Comparison of ENCODE assay signal across 22 mouse cellular contexts in the genomic region with DNA sequence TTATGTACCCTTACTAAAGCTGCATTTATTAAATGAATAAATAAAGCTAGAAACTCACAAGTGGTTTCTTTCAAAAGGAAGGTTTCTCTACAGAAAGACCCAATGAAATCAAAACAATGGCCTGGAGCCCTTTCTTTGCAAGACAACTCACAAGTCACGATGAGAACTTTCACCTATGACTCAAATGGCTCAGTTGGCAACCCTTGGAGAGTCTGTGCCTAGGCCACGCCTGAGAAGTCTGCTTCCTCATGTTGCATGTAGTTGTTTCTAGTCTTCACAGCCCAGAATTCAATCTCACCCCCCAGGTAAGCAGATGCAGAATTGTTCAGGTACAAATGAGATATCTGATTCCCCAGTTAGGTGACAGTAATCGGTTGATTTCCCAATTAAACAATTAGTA. TPM values are rescaled to one million over a fixed set of nuclear protein-coding genes. Genes with fewer than 3 reads are reported as not detected.
A peak's percentile ranks its signal among the peaks of the same experiment; 100 is the strongest.
DNase-seq lines count a peak whose midpoint lies in the region; TF ChIP-seq lines count a peak whose summit lies in the region.
"Had no signal": no experiment of that assay in that cellular context is flagged by ENCODE, and none has a peak within 500 bp of the region (broad histone marks: within the 10 kb centered on the region; RNA-seq: fewer than 3 reads in every experiment).

No protein-coding gene starts in this region.

- no peak for TF ChIP-seq CTCF in kidney, adult 2 months (conservative IDR thresholded peaks at IDR 0.05; ENCODE audit: insufficient read depth, insufficient read length, low read depth, low read length)
- TF ChIP-seq CTCF in CH12.LX (conservative IDR thresholded peaks at IDR 0.05 in 1 of 2, IDR thresholded peaks at IDR 0.05 in 1 of 2; ENCODE audit: low read depth in 2 of 2, low read length in 2 of 2): no peak

- no peak overlapping the region for H3K9ac ChIP-seq in CH12.LX (ENCODE audit: insufficient read depth, low read depth)
- H3K9ac ChIP-seq: heart, embryonic 12.5 days; limb, embryonic 12.5 days; liver, embryonic 14.5 days; lung, embryonic 15.5 days; neural tube, embryonic 15.5 days had no signal

- TF ChIP-seq EP300 in CH12.LX (IDR thresholded peaks at IDR 0.05; ENCODE audit: low read length): no peak

- H3K27me3 ChIP-seq in kidney, adult 2 months (replicated peaks; ENCODE audit: control insufficient read depth, insufficient read depth, low read length): no peaks in the 10 kb centered on the region
- H3K27me3 ChIP-seq in CH12.LX (replicated peaks): no peaks in the 10 kb centered on the region
- H3K27me3 ChIP-seq: heart, embryonic 12.5 days; limb, embryonic 12.5 days; lung, embryonic 15.5 days; neural tube, embryonic 15.5 days had no signal

- H3K4me2 ChIP-seq in CH12.LX (ENCODE audit: insufficient read depth, low read depth, poor library complexity, severe bottlenecking): no peak overlapping the region
- H3K4me2 ChIP-seq: heart, embryonic 12.5 days; limb, embryonic 12.5 days; lung, embryonic 15.5 days; neural tube, embryonic 15.5 days had no signal

- peak; percentile 63 for DNase-seq in kidney, adult 2 months
- DNase-seq in kidney, postnatal 14 days: no peak
- DNase-seq in CH12.LX (ENCODE audit: extremely low read depth) (peak; percentile 42), adipocyte (ENCODE audit: low spot score) (peak; percentile 86)
- peak; percentile 60 for DNase-seq in large intestine, adult 2 months (ENCODE audit: low read depth, low spot score)
- DNase-seq in left cerebral cortex, postnatal 36 days (ENCODE audit: low spot score in 2 of 2): no peak
- DNase-seq in heart, adult 18-20 months: no peak
- DNase-seq: cerebellum, adult 9-10 months; gastrocnemius, adult 2 months; heart, postnatal 10 days; right cerebral cortex, adult 18-20 months; right cerebral cortex, postnatal 4 days; thymus, adult 18-20 months; thymus, postnatal 4 days had no signal

- no peaks in the 10 kb centered on the region; the same call in 1 of the 2 replicates for H3K36me3 ChIP-seq in kidney, adult 2 months (ENCODE audit: control insufficient read depth, insufficient read depth, low read length)
- H3K36me3 ChIP-seq in CH12.LX (replicated peaks in 1 of 2; ENCODE audit: control insufficient read depth in 1 of 2, insufficient read depth in 1 of 2, low read length in 1 of 2): peaks cover 2 to 62% of the 10 kb centered on the region in 2 experiments

- no peak for TF ChIP-seq RAD21 in CH12.LX (IDR thresholded peaks at IDR 0.05; ENCODE audit: low read depth, low read length)

- 48% methylated on average over 3 of the region's 3 CpGs for WGBS in kidney, adult 2 months
- 40% methylated on average over 3 of the region's 3 CpGs for WGBS in large intestine, adult 2 months

- intact Hi-C loops in left cerebral cortex, postnatal 36 days (cut with DNase I): no loop called here

- no peak overlapping the region for H3K4me3 ChIP-seq in kidney, adult 2 months (ENCODE audit: insufficient read depth, low read depth, low read length)
- no peak overlapping the region for H3K4me3 ChIP-seq in CH12.LX (replicated peaks in 1 of 3; ENCODE audit: low read depth in 2 of 3, low read length in 2 of 3, poor library complexity in 1 of 3)
- H3K4me3 ChIP-seq: gastrocnemius, adult 2 months; heart, embryonic 12.5 days; hindbrain, embryonic 10.5 days; limb, embryonic 12.5 days; lung, embryonic 15.5 days; midbrain, embryonic 10.5 days; neural tube, embryonic 15.5 days had no signal

- H3K4me1 ChIP-seq in kidney, adult 2 months (ENCODE audit: control insufficient read depth, insufficient read depth, low read length): peaks cover 46% of the 10 kb centered on the region
- peaks cover 12 to 65% of the 10 kb centered on the region in 2 experiments for H3K4me1 ChIP-seq in CH12.LX (ENCODE audit: control insufficient read depth in 1 of 2, insufficient read depth in 2 of 2)
- H3K4me1 ChIP-seq: hindbrain, embryonic 10.5 days; midbrain, embryonic 10.5 days; neural tube, embryonic 15.5 days had no signal

- dilution Hi-C loops in CH12.LX (cut with MboI; ENCODE audit: extremely low pct_ligation_motif_present, extremely low pct_unique_long_range_greater_than_20kb, low sequenced_read_pairs): no loop called here

- H3K9me3 ChIP-seq in CH12.LX (replicated peaks; ENCODE audit: low read length): no peaks in the 10 kb centered on the region
- H3K9me3 ChIP-seq: heart, embryonic 12.5 days; hindbrain, embryonic 10.5 days; limb, embryonic 12.5 days; lung, embryonic 15.5 days; midbrain, embryonic 10.5 days; neural tube, embryonic 15.5 days had no signal

- H3K79me2 ChIP-seq in CH12.LX (replicated peaks; ENCODE audit: control insufficient read depth, extremely low read depth, insufficient read depth, poor library complexity, severe bottlenecking): no peaks in the 10 kb centered on the region

- H3K27ac ChIP-seq in kidney, adult 2 months (ENCODE audit: insufficient read depth, low read depth, low read length): peak overlapping the region; percentile 96
- H3K27ac ChIP-seq in CH12.LX (ENCODE audit: insufficient read depth, low read depth): no peak overlapping the region
- H3K27ac ChIP-seq: gastrocnemius, adult 2 months; hindbrain, embryonic 10.5 days; kidney, postnatal 0 days; limb, embryonic 12.5 days; liver, embryonic 14.5 days; lung, embryonic 15.5 days; midbrain, embryonic 10.5 days; neural tube, embryonic 15.5 days had no signal

- in situ Hi-C loops in CH12.LX (cut with MboI; ENCODE audit: low pct_ligation_motif_present, low pct_unique_long_range_greater_than_20kb, low sequenced_read_pairs): no loop called here

- TF ChIP-seq POLR2A in kidney, adult 2 months (IDR thresholded peaks at IDR 0.05; ENCODE audit: low read depth, low read length): no peak
- TF ChIP-seq POLR2A in CH12.LX (IDR thresholded peaks at IDR 0.05; ENCODE audit: low read depth, low read length): no peak

TF ChIP-seq in CH12.LX, 34 proteins besides CTCF, POLR2A, EP300 and RAD21:
- TF ChIP-seq JUND (conservative IDR thresholded peaks at IDR 0.05; ENCODE audit: low read depth, low read length): no peak
- no peak for TF ChIP-seq ZKSCAN1 (IDR thresholded peaks at IDR 0.05; ENCODE audit: borderline replicate concordance, low read depth, low read length)
- no peak for TF ChIP-seq MAFK (IDR thresholded peaks at IDR 0.05; ENCODE audit: insufficient replicate concordance, low read length)
- no peak for TF ChIP-seq E2F4 (IDR thresholded peaks at IDR 0.05; ENCODE audit: insufficient replicate concordance, low read depth, low read length)
- no peak for TF ChIP-seq IRF4 (IDR thresholded peaks at IDR 0.05; ENCODE audit: low read depth, low read length)
- TF ChIP-seq BHLHE40 (IDR thresholded peaks at IDR 0.05; ENCODE audit: low read depth, low read length): no peak
- TF ChIP-seq ZC3H11A (IDR thresholded peaks at IDR 0.05; ENCODE audit: low read depth, low read length): no peak
- TF ChIP-seq MAZ (IDR thresholded peaks at IDR 0.05; ENCODE audit: low read depth, low read length): no peak
- no peak for TF ChIP-seq SMC3 (IDR thresholded peaks at IDR 0.05; ENCODE audit: low read depth, low read length)
- no peak for TF ChIP-seq USF2 (conservative IDR thresholded peaks at IDR 0.05; ENCODE audit: low read depth, low read length)

RNA-seq across cellular contexts. Expression of a gene that starts 7.6 kb away (rescaled TPM):
- 210 and 240 TPM in 2 replicates for polyA plus RNA-seq in kidney, adult 2 months (2012; rRNA removed)
- total RNA-seq in CH12.LX (2012; rRNA removed) (17.7 and 19.3 TPM in 2 replicates), CH12.LX (2014; rRNA removed) (38.1 and 43.5 TPM in 2 replicates)
- 55.7 and 63.4 TPM in 2 replicates for polyA plus RNA-seq in CH12.LX (2012; ENCODE audit: insufficient read length, low read depth)
- polyA plus RNA-seq in large intestine, adult 2 months (2012; rRNA removed): 14.4 and 19.0 TPM in 2 replicates
- 10 to 100 TPM; 15.8 to 17.0 TPM for total RNA-seq in left cerebral cortex, postnatal 36 days (2021)
- total RNA-seq in heart, adult 18-20 months (2021): 10 to 100 TPM; 22.2 to 28.9 TPM

RNA-seq across cellular contexts. Expression of a gene that starts 30.8 kb away (rescaled TPM):
- polyA plus RNA-seq in kidney, adult 2 months (2012; rRNA removed): 3.4 and 4.0 TPM in 2 replicates
- 0.72 and 0.97 TPM in 2 replicates for total RNA-seq in CH12.LX (2012; rRNA removed)
- total RNA-seq in CH12.LX (2014; rRNA removed): 8.8 and 10.1 TPM in 2 replicates
- 5.7 and 6.0 TPM in 2 replicates for polyA plus RNA-seq in CH12.LX (2012; ENCODE audit: insufficient read length, low read depth)
- polyA plus RNA-seq in large intestine, adult 2 months (2012; rRNA removed): 0.63 and 1.3 TPM in 2 replicates
- 1 to 10 TPM; 7.2 to 7.8 TPM for total RNA-seq in left cerebral cortex, postnatal 36 days (2021)
- total RNA-seq in heart, adult 18-20 months (2021): 1 to 10 TPM; 3.1 to 3.7 TPM

RNA-seq across cellular contexts. Expression of a gene that starts 44.7 kb away (rescaled TPM):
- polyA plus RNA-seq in kidney, adult 2 months (2012; rRNA removed): 7.8 and 11.3 TPM in 2 replicates
- not detected in 2 replicates for total RNA-seq in CH12.LX (2012; rRNA removed)
- total RNA-seq in CH12.LX (2014; rRNA removed): not detected in 2 replicates
- polyA plus RNA-seq in CH12.LX (2012; ENCODE audit: insufficient read length, low read depth): not detected in 2 replicates
- 4.1 and 4.6 TPM in 2 replicates for polyA plus RNA-seq in large intestine, adult 2 months (2012; rRNA removed)
- under 1 TPM; 0.62 to 0.77 TPM for total RNA-seq in left cerebral cortex, postnatal 36 days (2021)
- total RNA-seq in heart, adult 18-20 months (2021): under 1 TPM in 1 of 2 experiments, not detected in 1; 0.25 TPM
- total RNA-seq: gastrocnemius, adult 2 months had no signal

Comparison
In these comparisons a context has a peak if more than half of its experiments do, and no peak if none do; other contexts are left out.
1. DNase-seq: peak in kidney, adult 2 months (single experiment), CH12.LX (single experiment), adipocyte (single experiment) and large intestine, adult 2 months (single experiment); none in kidney, postnatal 14 days (single experiment), left cerebral cortex, postnatal 36 days (0 of 2) and heart, adult 18-20 months (0 of 2).